Mouse (Mus musculus) thymus, adult 2 months (tissue): Measurements from ENCODE around the gene Plekhg3. TPM values are rescaled to one million over a fixed set of nuclear protein-coding genes. Genes with fewer than 3 reads are reported as not detected.

Experiments
- DNase-seq: peaks from one replicate; pipeline ENCODE4 v3.0.0; 2021
- H3K27ac ChIP-seq: fragments of 200-500 bp; 2 replicates; pipeline ENCODE4 v1.5.1; 2012; ENCODE audit warnings: low read length, control low read depth; ENCODE audit not compliant: control insufficient read depth, insufficient read depth
- H3K27me3 ChIP-seq: fragments of 200-500 bp; 2 replicates; pipeline ENCODE4 v1.6.1; 2012; ENCODE audit warnings: mild to moderate bottlenecking, low read length, moderate library complexity, mixed read lengths; ENCODE audit not compliant: control insufficient read depth, insufficient read depth
- H3K36me3 ChIP-seq: fragments of 200-500 bp; 2 replicates; pipeline ENCODE4 v1.6.1; 2012; ENCODE audit warnings: mild to moderate bottlenecking, low read length, moderate library complexity; ENCODE audit not compliant: control insufficient read depth, insufficient read depth
- H3K4me1 ChIP-seq: fragments of 200-500 bp; replicated peaks from 2 replicates; pipeline ENCODE4 v1.6.1; 2012; ENCODE audit warnings: low read length; ENCODE audit not compliant: control insufficient read depth, insufficient read depth
- H3K4me3 ChIP-seq: fragments of 200-500 bp; 2 replicates; pipeline ENCODE4 v1.5.1; 2012; ENCODE audit warnings: mild to moderate bottlenecking, low read length, control low read depth, moderate library complexity; ENCODE audit not compliant: control insufficient read depth, insufficient read depth
- CTCF ChIP-seq: fragments of 200-500 bp; IDR thresholded peaks from 2 replicates; pipeline ENCODE4 v1.5.1; 2012; ENCODE audit warnings: mild to moderate bottlenecking, control low read depth, low read length, moderate library complexity, borderline replicate concordance; ENCODE audit not compliant: control insufficient read depth, poor library complexity, insufficient read depth; ENCODE audit errors: extremely low read depth
- POLR2A ChIP-seq: fragments of 200-500 bp; IDR thresholded peaks from 2 replicates; pipeline ENCODE4 v1.6.1; 2012; ENCODE audit warnings: mild to moderate bottlenecking, low read length, control low read depth, moderate library complexity; ENCODE audit not compliant: control insufficient read depth, poor library complexity, insufficient read depth; ENCODE audit errors: extremely low read depth
- WGBS: fragments of 180-500 bp; shearing (Covaris S2); methylation state at CpG from one replicate; pipeline ENCODE4 v1.1.7; 2018; 5-methylcytosine and 5-hydroxymethylcytosine counted together
- polyA plus RNA-seq: library from polyadenylated mRNA; depleted of rRNA; stranded (reverse); fragments of >200 nt; gene quantifications from 2 replicates; pipeline ENCODE4 v1.2.3, GENCODE M21; 2012

Gene Plekhg3
- polyA plus RNA-seq, 1 experiment, result 12.0 TPM

- H3K36me3 ChIP-seq, result no peaks in the 10 kb centered on the region
- DNase-seq, result no peak
- H3K4me3 ChIP-seq, result no peak overlapping the region
- no peaks in the 10 kb centered on the region; the same call in 1 of the 2 replicates for H3K4me1 ChIP-seq
- 74% methylated on average over 12 of the region's 12 CpGs for WGBS
- H3K27ac ChIP-seq, result no peak overlapping the region
- TF ChIP-seq CTCF, result no peak
- TF ChIP-seq POLR2A, result no peak
- no peaks in the 10 kb centered on the region for H3K27me3 ChIP-seq
These were observed 11.5 kb upstream of the Plekhg3 start for GRCm38 (mm10) chr12:76518909-76519842.

- H3K4me3 ChIP-seq, result no peak overlapping the region
- H3K4me1 ChIP-seq, result peaks cover 4% of the 10 kb centered on the region
- H3K27me3 ChIP-seq, result no peaks in the 10 kb centered on the region
- 95% methylated on average over 5 of the region's 5 CpGs for WGBS
- TF ChIP-seq CTCF (no peak), POLR2A (no peak)
- no peak overlapping the region for H3K27ac ChIP-seq
- H3K36me3 ChIP-seq, result no peaks in the 10 kb centered on the region
- no peak for DNase-seq
These were observed 7.0 kb upstream of the Plekhg3 start for GRCm38 (mm10) chr12:76523654-76524053.

GRCm38 (mm10) chr12:76524915-76525314 is 5.8 kb upstream of the Plekhg3 start:
- Histone ChIP-seq H3K27ac (no peak overlapping the region), H3K4me3 (no peak overlapping the region), H3K27me3 (no peaks in the 10 kb centered on the region), H3K36me3 (no peaks in the 10 kb centered on the region), H3K4me1 (peaks cover 4% of the 10 kb centered on the region)
- no peak for DNase-seq
- TF ChIP-seq POLR2A (no peak), CTCF (no peak)
- 94% methylated on average over 3 of the region's 3 CpGs for WGBS

GRCm38 (mm10) chr12:76527245-76527881 is 3.3 kb upstream of the Plekhg3 start:
- WGBS, result 2% methylated on average over 9 of the region's 9 CpGs
- TF ChIP-seq CTCF, result no peak
- no peak for TF ChIP-seq POLR2A
- Histone ChIP-seq H3K4me3 (no peak overlapping the region), H3K4me1 (peaks cover 10% of the 10 kb centered on the region), H3K27ac (no peak overlapping the region), H3K27me3 (no peaks in the 10 kb centered on the region; the same call in 1 of the 2 replicates), H3K36me3 (no peaks in the 10 kb centered on the region)
- DNase-seq, result no peak

GRCm38 (mm10) chr12:76528766-76529165 is 1.9 kb upstream of the Plekhg3 start:
- TF ChIP-seq POLR2A (no peak), CTCF (no peak)
- H3K4me1 ChIP-seq, result peaks cover 17% of the 10 kb centered on the region
- no peak for DNase-seq
- no peak overlapping the region for H3K4me3 ChIP-seq
- no peak overlapping the region for H3K27ac ChIP-seq
- no peaks in the 10 kb centered on the region for H3K36me3 ChIP-seq
- WGBS, result 94% methylated on average over 5 of the region's 5 CpGs
- no peaks in the 10 kb centered on the region; the same call in 1 of the 2 replicates for H3K27me3 ChIP-seq
